Mouse (Mus musculus): ENCODE data around the gene Pdgfa. TPM values are rescaled to one million over a fixed set of nuclear protein-coding genes. Genes with fewer than 3 reads are reported as not detected.

Pdgfa gene
- total RNA-seq, 2 experiments from 2014 or later: 30.4 to 33.9 TPM

Other genes starting within 250 kb of the Pdgfa start
- 10 to 100 TPM; 22.5 to 26.1 TPM for gene Fam20c, start 242.9 kb downstream of the Pdgfa start, total RNA-seq (2021)
- gene Gm5294, start 177.3 kb downstream of the Pdgfa start, total RNA-seq (2021): not detected
- 10 to 100 TPM; 23.1 to 31.3 TPM for gene Prkar1b, start 152.6 kb upstream of the Pdgfa start, total RNA-seq (2021)
- 10 to 100 TPM; 15.8 to 16.1 TPM for gene Dnaaf5, start 152.9 kb upstream of the Pdgfa start, total RNA-seq (2021)
- gene Sun1, start 203.3 kb upstream of the Pdgfa start, total RNA-seq (2021): 10 to 100 TPM; 78.5 to 81.6 TPM